Mouse (Mus musculus): ENCODE data around the gene Ubxn10.

The Ubxn10 gene

GRCm38 (mm10) chr4:138729018-138729703 is 7.8 kb downstream of the Ubxn10 start:
- no peak for DNase-seq

- no peak for DNase-seq
Measured at GRCm38 (mm10) chr4:138725751-138726150, 11.2 kb downstream of the Ubxn10 start.

- DNase-seq = peak; percentile 49
Measured at GRCm38 (mm10) chr4:138725127-138725461, 11.9 kb downstream of the Ubxn10 start.

- no peak for DNase-seq
Measured at GRCm38 (mm10) chr4:138724354-138725126, 12.4 kb downstream of the Ubxn10 start, which contains the start of gene Pla2g2c. Gene Pla2g2c (plus strand): TSS chr4:138724792.

- no peak for DNase-seq
Measured at GRCm38 (mm10) chr4:138723493-138724281, 13.3 kb downstream of the Ubxn10 start.

- DNase-seq = no peak
Measured at GRCm38 (mm10) chr4:138719264-138719596, 17.7 kb downstream of the Ubxn10 start.

- DNase-seq = no peak
Measured at GRCm38 (mm10) chr4:138718586-138719263, 18.2 kb downstream of the Ubxn10 start.

- peak; percentile 42 for DNase-seq
Measured at GRCm38 (mm10) chr4:138716697-138717096, 20.3 kb downstream of the Ubxn10 start.

- no peak for DNase-seq
Measured at GRCm38 (mm10) chr4:138714186-138714585, 22.8 kb downstream of the Ubxn10 start.

- DNase-seq = peak; percentile 57
Measured at GRCm38 (mm10) chr4:138712621-138713020, 24.3 kb downstream of the Ubxn10 start.

- DNase-seq = peak; percentile 51
Measured at GRCm38 (mm10) chr4:138712096-138712495, 24.9 kb downstream of the Ubxn10 start.

- DNase-seq = no peak
Measured at GRCm38 (mm10) chr4:138711051-138711820, 25.7 kb downstream of the Ubxn10 start.

GRCm38 (mm10) chr4:138710633-138711032 is 26.3 kb downstream of the Ubxn10 start:
- peak; percentile 99 for DNase-seq

GRCm38 (mm10) chr4:138709944-138710343 is 27.0 kb downstream of the Ubxn10 start:
- peak; percentile 73 for DNase-seq

- peak; percentile 51 for DNase-seq
Measured at GRCm38 (mm10) chr4:138709246-138709645, 27.7 kb downstream of the Ubxn10 start.

- peak; percentile 81 for DNase-seq
Measured at GRCm38 (mm10) chr4:138708636-138709035, 28.3 kb downstream of the Ubxn10 start.

- DNase-seq = no peak
Measured at GRCm38 (mm10) chr4:138706620-138707019, 30.3 kb downstream of the Ubxn10 start.

GRCm38 (mm10) chr4:138704169-138704568 is 32.8 kb downstream of the Ubxn10 start:
- DNase-seq = no peak

GRCm38 (mm10) chr4:138703591-138703990 is 33.4 kb downstream of the Ubxn10 start:
- no peak for DNase-seq

GRCm38 (mm10) chr4:138702528-138702927 is 34.4 kb downstream of the Ubxn10 start:
- DNase-seq = no peak

GRCm38 (mm10) chr4:138702031-138702430 is 34.9 kb downstream of the Ubxn10 start:
- no peak for DNase-seq

- DNase-seq = no peak
Measured at GRCm38 (mm10) chr4:138701111-138701510, 35.9 kb downstream of the Ubxn10 start.

Data from cerebellum, adult 9-11 months (tissue).